Mouse (Mus musculus) frontal cortex, postnatal 25 days (tissue): ENCODE results near the gene Ube2h.
"Not testable (repeated sequence)": the region's sequence is repeated elsewhere in the genome, so short reads cannot be mapped to it uniquely, and the experiment has no call there.

ENCODE experiments used
- DNase-seq, 2 experiments: peaks; one replicate each; pipeline ENCODE4 v3.0.0; 2022; ENCODE audit warnings: low spot score in 2 of 2

Gene Ube2h

GRCm38 (mm10) chr6:30304399-30304917 lies at the start of gene Ube2h:
Gene Ube2h, minus strand, starts transcription at chr6:30304539.
- DNase-seq, result peak; percentile 99

DNA sequence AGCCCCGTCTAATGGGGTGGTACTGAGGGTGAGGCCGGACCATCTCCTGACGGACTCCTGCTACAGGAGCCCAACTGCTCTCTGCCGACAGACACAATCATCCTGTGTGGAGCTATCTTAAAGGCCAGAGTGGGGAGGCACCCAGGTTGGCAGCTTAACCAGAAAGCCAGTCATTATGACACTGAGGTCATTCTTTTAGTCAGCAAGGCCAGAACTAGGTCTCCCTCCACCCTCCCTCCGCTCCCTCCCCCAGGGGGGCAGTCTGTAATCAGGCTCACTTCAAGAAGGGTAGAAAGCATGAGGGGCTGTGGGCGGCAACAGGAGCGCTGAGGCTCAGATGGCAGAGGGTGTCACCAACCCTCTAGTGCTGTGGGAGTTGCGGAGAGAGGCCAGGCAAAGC lies 49.3 kb upstream of the Ube2h start:
- DNase-seq, result no peak

DNA sequence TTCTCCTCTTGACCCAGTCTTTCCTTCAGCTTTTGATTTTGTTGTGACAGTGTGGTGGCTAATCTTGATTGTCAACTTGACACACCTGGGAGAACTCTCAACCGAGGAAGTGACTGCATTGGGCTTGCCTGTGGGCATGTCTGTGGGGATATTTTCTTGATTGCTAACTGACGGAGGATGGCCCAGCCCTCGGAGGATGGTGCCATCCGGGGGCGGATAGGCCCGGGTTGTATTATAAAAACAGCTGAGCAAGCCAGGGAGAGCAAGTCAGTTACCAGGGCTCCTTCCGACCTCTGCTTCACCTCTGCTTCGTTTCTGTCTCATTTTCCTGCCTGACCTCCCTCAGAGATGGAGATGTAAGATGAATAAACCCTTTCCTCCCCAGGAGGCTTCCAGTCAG lies 48.4 kb upstream of the Ube2h start:
- DNase-seq, result no peak

DNA sequence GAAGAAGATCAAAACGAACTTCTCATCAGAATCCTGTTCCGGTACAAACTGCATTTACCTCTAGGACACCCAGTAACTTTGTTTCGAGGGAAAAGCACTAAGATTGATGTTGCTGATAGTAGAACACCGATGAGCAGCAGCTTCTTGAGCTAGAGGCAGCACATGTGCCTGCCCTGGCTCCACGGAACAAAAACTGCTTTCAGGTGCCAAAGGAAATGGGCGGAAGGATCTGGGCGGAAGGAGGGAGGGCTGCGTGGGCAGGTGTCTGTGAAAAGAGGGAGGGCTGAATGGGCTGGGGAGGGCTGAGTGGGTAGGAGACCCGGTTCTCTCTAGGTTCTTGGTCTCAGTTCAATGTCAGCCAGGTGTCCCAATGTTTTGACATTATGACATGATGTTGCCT lies 47.0 kb upstream of the Ube2h start:
- no peak for DNase-seq

DNA sequence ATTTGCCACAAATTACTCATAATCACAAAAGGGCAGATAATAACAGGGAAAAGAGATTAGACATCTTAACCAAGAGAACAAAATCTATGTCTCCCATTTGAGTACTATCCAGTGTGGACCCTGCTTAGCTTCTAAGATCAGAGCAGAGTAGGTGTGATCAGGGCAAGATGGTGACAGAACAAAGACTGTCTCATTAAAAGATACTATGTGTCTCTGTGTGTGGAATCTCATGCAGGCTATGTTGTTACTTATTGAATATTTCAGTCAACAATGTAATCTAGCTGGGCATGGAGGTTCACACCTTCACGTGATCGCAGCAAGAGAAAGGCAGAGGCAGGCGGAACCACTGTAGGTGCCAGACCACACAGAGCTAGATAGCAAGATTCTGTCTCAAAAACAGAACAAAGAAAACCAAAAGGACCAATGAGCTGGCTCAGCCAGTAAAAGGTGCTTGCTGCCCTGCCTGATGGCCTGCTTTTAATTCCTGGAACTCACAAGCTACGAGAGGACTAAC lies 43.0 kb upstream of the Ube2h start:
- no peak for DNase-seq

DNA sequence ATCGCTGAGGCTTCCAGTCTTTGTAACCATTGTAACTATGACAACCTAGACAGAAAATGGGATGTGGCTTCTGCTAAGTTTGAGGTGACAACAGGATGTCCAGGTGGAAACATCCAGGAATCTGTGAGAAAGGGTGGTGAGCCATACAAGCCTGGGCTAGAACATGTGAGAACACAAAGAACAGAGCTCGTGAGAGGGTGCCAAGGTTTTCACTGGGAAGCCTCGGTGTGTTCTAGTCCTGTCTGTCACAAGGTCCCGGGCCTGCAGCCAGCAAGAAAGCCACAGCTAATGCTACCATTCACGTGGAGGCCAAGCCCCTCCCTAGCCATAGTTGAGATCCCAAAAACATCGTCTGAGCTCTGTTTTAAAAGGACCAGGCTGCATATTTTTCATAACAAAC lies 42.4 kb upstream of the Ube2h start:
- no peak for DNase-seq

- DNase-seq, result no peak
These were observed 39.7 kb upstream of the Ube2h start for GRCm38 (mm10) chr6:30344032-30344431.

DNA sequence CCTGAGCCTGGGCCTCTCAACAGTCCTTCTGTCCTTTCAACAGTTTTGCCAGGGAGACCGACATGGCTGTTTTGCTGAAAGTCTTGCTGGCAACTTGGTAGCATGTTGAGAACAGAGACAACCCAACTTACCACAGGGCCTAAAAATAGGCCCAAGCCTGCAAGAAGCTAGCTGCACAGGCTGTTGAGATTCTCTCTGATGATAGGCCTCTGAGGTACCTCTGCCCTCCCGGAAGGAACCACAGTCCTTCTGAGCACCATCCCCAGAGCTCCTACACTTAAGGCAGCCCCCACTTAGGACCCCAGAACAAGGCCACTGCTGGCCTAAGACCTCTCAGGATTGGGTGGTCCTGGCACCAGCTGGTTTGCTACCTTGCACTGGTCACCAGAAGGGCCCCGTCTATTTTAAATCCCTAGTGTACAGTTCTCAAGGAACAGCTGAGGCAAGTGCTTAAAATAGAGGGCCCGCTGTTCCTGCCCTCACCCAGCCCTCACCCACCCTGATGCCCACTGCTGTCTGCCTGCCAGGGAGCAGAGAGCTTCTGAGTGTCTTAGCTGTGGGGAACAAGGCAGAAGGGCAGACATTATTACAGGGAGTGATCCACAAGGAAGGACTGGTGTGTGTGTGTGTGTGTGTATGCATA lies 36.0 kb upstream of the Ube2h start:
- DNase-seq, result no peak

DNA sequence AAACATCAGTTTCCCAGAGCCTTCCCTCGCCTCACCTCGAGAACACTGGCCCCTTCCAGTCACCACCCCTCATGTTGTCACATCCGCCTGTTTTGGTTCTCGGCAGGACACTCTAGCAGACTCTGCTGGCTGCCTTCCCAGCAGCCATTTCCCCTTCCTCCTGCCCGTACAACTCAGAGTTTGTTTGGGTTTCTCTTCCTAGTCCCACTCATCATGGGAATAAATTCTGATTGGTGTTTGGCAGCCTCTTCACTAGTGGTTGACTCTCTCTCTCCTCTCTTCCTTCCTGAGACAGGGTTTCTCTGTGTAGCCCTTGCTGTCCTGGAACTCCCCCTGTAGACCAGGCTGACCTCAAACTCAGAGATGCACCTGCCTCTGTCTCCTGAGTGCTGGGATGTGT lies 32.6 kb upstream of the Ube2h start:
- no peak for DNase-seq

GRCm38 (mm10) chr6:30332262-30332661 lies 27.9 kb upstream of the Ube2h start:
- DNase-seq, result no peak

DNA sequence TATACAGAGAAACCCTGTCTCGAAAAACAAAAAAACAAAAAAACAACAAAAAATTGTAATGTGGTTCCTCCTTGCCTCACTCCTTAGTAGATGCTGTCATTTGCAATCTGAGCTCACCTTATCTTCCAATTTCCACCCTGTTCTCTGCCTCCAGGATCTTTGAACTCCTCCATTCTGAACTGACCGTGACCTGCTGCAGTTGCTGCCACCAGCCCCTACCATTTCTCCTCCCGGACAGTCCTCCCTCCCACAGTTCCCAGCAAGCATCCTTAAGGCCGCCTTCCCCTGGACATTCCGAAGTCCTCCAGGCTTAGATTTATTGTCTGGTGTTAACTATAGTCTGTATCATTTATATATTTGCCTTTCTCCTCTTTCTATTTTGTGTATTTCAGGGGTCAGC lies 26.4 kb upstream of the Ube2h start:
- DNase-seq, result no peak

DNA sequence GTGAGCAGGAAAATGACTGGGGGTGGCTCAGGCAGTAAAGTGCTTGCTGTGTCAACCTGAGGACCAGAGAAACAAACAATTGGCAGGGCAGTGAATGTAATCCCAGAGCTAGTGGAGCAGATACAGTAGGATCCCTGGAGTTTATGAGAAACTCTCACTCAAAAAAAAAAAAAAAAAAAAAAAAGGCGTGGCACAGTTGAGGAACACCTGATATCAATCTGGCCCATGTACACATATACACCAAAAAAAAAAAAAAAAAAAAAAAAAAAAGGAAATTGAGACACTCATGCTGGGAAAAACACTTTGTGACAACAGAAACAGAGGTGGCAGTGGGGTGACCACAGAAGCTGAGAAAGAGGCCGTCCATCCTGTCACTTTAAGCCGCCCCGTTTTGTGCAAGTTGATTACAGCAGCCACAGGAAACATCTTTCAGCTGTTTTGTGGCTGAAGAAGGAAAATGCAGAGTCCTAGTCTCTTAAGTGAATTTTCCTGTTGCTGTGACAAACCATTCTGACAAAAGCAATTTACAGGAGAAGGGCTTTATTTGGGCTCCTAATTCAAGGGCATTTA lies 21.7 kb upstream of the Ube2h start:
- DNase-seq, result no peak

- DNase-seq, result no peak
These were observed 16.7 kb upstream of the Ube2h start for GRCm38 (mm10) chr6:30321002-30321401.

DNA sequence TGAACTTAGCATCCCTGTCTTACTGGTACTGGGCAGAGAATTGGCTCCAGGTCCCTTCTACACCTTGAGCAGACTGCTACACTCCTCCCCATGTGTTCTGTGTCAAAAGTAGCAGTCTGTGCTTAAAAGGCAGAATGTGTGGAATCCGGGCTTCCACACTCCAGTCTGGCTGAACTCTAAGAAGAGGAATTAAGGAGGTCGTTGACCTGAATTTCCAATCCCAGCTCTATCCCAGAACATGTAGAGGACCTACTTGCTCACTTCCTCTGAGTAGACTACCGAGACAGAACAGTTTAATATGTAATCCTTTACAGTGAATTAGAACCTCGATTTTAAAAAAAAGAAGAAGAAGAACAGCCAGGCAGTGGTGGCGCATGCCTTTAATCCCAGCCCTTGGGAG lies 14.9 kb upstream of the Ube2h start:
- DNase-seq, result no peak

DNA sequence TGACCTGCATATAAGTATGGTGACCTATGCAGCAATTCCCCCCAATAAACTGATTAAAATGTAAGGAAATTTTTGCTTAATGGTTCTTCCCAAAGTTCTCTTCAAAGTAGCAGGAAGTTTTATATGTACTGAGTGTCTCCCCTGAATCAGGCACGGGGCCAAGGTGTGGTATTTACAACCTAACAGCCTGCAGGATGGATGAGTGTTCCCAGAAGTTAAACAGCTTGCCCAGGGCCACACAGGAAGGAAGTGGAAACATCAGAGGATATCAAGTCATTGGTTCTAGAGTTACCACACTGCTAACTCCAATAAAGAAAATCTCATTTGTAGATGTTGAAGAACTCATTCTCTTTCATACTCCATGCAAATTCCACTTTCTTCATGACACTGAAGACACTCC lies 7.7 kb upstream of the Ube2h start:
- DNase-seq, result no peak

- DNase-seq, result no peak
These were observed 4.4 kb upstream of the Ube2h start for GRCm38 (mm10) chr6:30308751-30309150.

- DNase-seq, result no peak
These were observed 3.4 kb upstream of the Ube2h start for GRCm38 (mm10) chr6:30307691-30308090.

DNA sequence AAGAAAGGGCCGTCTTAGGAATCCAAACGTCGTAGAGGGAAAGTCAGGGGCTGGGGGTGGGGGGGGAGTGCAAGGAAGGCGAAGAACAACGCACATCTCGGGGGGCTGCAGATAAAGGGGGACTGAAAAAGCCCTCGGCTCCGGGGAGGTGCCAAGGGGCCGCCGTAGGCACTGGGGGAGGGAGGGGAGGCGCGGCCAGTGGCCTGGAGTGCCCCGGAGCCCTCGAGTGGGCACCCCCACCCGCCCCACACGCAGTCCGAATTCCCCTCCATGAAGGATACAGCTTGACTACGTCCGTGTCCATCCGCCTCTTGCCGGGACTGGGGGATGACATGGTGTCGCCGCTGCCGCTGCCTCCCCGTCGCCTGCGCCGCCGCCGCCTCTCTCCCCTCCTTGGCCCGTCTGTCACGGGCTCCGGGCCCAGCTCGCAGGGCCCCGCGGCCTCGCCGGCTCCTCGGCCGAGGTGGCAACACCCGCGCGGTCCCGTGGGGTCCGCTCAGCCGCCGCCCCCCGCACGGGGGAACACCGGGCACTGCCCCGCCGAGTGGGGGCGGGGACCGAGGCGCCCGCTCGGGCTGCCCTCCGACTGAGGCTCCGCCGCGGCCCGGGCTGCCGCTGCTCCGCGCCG lies 454 bp downstream of the Ube2h start:
- DNase-seq, result not testable (repeated sequence)

DNA sequence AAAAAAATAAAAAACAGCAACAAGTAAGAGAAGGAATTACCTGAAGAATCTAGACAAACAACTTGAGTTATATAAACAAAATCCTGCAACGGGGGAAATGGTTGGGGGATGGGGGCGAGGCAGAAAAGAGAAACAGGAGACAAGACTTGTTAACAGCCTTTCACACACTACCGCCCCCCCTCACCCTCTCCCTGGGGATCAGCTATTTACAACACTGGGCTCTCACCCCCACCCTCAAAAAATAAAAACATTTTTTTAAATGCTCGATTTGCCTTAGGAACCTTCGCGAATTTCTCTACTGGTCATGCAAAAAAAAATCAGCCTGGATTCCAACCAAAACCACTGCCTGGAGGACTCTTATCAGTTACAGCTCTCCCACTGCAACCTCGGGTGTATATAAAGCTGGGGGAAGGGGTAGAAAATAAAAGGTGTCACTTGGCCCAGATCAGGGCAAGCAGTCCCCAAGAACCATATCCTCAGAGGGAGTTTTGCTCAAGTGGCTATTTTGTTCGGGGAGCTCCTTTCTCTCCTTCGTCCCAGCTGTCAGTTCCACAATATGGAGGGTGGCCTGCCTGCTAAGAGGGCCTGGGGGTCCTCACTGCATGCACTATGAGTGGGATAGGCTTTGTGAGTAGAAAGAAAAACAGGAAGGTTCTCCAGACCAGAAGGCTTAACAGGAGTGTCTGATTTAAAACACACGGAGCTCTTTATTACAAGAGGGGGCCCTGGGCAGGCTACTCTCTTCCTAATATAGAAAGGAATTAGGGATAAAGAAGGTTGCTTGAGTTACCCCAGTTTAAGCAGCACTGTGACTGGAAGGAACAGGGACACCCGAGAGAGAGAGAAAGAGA lies 1.3 kb downstream of the Ube2h start:
- peak in 1 of 2 experiments; percentile 25 for DNase-seq

DNA sequence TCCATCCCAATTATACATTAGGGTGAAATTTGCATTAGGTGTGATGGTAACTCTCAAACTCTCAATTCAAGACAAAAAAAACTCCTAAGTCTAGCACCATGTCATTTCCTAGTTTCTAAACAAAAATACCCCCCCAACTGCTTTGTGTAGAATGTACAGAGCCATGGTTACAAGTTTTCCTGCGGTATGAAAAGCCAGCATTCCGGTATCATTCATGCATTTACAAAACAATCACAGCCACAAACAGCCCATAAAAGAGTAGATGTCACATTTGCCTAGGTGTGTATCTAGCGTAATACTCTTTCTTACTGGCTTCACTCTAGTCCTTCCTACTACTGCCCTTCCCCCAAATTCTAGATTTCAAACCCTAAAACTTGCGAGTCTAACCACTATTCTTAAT lies 2.2 kb downstream of the Ube2h start:
- no peak for DNase-seq

DNA sequence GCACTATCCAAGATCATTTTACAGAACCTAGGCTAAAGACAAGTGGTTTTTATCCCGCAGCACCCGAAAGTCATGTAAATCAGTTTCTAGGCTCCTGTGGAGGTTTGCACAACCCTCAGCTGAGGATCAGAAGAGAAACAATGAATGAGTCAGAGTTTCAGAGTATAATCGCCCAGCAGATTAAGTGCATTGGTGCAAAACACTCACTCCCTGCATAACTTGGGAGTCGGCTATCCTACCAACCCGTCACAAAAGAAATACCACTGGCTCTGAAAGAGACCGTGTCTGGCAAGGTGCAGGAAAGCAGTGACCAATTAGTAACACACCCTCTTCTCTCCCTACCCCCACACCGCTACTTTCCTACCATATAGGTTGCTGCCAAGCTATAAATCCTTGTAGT lies 3.4 kb downstream of the Ube2h start:
- no peak for DNase-seq

DNA sequence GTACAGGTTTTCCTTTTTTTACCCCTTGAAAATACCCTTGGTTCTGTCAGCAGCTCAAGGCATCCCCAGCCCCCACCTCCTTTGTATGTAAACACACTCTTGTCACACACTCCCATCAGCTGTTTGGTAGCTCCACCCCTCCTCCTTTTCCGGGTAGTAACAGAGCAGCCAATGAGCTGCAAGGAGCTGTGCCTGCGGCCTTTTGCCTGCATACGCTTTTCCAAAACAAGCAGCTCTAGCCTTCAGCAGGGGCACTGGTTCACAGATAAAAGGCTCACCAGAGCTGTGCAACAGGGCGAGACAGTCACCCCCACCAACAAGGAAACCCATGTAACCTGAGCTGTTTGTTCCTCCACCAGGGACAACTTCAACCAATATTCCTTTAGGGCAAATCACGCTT lies 4.0 kb downstream of the Ube2h start:
- peak; percentile 37 to 49 for DNase-seq
